33 mouse cellular contexts compared by ENCODE assay signal in genomic region chr11:80775535-80775934, GRCm38 (mm10). TPM values are rescaled to one million over a fixed set of nuclear protein-coding genes. Genes with fewer than 3 reads are reported as not detected.
"Had no signal": no experiment of that assay in that cellular context is flagged by ENCODE, and none has a peak within 500 bp of the region (broad histone marks: within the 10 kb centered on the region; RNA-seq: fewer than 3 reads in every experiment).

No protein-coding gene starts in this region.

- H3K4me2 ChIP-seq: limb, embryonic 12.5 days; limb, embryonic 13.5 days; limb, embryonic 15.5 days; liver, embryonic 11.5 days; liver, embryonic 12.5 days; liver, embryonic 13.5 days; liver, embryonic 15.5 days; lung, embryonic 14.5 days; lung, embryonic 15.5 days; midbrain, embryonic 11.5 days; midbrain, embryonic 12.5 days; midbrain, embryonic 13.5 days; midbrain, embryonic 15.5 days; neural tube, embryonic 12.5 days had no signal

- H3K27ac ChIP-seq: limb, embryonic 10.5 days; limb, embryonic 12.5 days; limb, embryonic 13.5 days; limb, embryonic 15.5 days; liver, embryonic 12.5 days; liver, embryonic 13.5 days; liver, embryonic 14.5 days; liver, embryonic 15.5 days; lung, embryonic 15.5 days; macrophage; midbrain, embryonic 10.5 days; midbrain, embryonic 12.5 days; midbrain, embryonic 13.5 days; midbrain, embryonic 15.5 days; neural tube, embryonic 12.5 days had no signal

- DNase-seq: left cerebral cortex, postnatal 4 days; liver; liver, embryonic 13.5 days; liver, postnatal 0 days; lung, adult 18-20 months; lung, adult 2 months; lung, embryonic 14.5 days; lung, postnatal 10 days; lung, postnatal 14 days; lung, postnatal 36 days; lung, postnatal 4 days; midbrain, embryonic 14.5 days had no signal

- H3K36me3 ChIP-seq: limb, embryonic 10.5 days; limb, embryonic 12.5 days; limb, embryonic 13.5 days; limb, embryonic 15.5 days; liver, embryonic 12.5 days; liver, embryonic 13.5 days; liver, embryonic 15.5 days; lung, embryonic 15.5 days; midbrain, embryonic 10.5 days; midbrain, embryonic 12.5 days; midbrain, embryonic 13.5 days; midbrain, embryonic 15.5 days; neural tube, embryonic 12.5 days had no signal

- ATAC-seq: liver, embryonic 12.5 days; liver, postnatal 0 days; lung, postnatal 0 days; midbrain, embryonic 13.5 days; midbrain, embryonic 15.5 days; midbrain, embryonic 16.5 days had no signal

- H3K27me3 ChIP-seq: limb, embryonic 15.5 days; lung, embryonic 15.5 days had no signal

- H3K4me3 ChIP-seq: limb, embryonic 10.5 days; limb, embryonic 12.5 days; limb, embryonic 13.5 days; limb, embryonic 15.5 days; liver, embryonic 12.5 days; liver, embryonic 13.5 days; liver, embryonic 15.5 days; lung, embryonic 15.5 days; megakaryocyte, embryonic 14.5 days; midbrain, embryonic 10.5 days; midbrain, embryonic 12.5 days; midbrain, embryonic 13.5 days; midbrain, embryonic 15.5 days; myocyte; neural tube, embryonic 12.5 days had no signal

- H3K9me3 ChIP-seq: limb, embryonic 10.5 days; limb, embryonic 12.5 days; limb, embryonic 13.5 days; limb, embryonic 15.5 days; liver, embryonic 12.5 days; liver, embryonic 13.5 days; liver, embryonic 15.5 days; lung, embryonic 15.5 days; megakaryocyte, embryonic 14.5 days; midbrain, embryonic 10.5 days; midbrain, embryonic 12.5 days; midbrain, embryonic 13.5 days; midbrain, embryonic 15.5 days; neural tube, embryonic 12.5 days had no signal

- H3K9ac ChIP-seq: limb, embryonic 12.5 days; limb, embryonic 13.5 days; limb, embryonic 15.5 days; liver, embryonic 12.5 days; liver, embryonic 13.5 days; liver, embryonic 14.5 days; liver, embryonic 15.5 days; liver, postnatal 0 days; lung, embryonic 14.5 days; lung, embryonic 15.5 days; midbrain, embryonic 12.5 days; midbrain, embryonic 13.5 days; midbrain, embryonic 15.5 days; neural tube, embryonic 12.5 days had no signal

RNA-seq across cellular contexts. Expression of gene Tmem98, which starts 34.4 kb away (rescaled TPM):
- total RNA-seq: monocyte, adult 5-6 weeks had no signal
- polyA plus RNA-seq: macrophage had no signal
